Mouse (Mus musculus) stomach, embryonic 16.5 days (tissue): ENCODE data around the gene Eif3b. TPM values are rescaled to one million over a fixed set of nuclear protein-coding genes. Genes with fewer than 3 reads are reported as not detected.
"Not testable (repeated sequence)": the region's sequence is repeated elsewhere in the genome, so short reads cannot be mapped to it uniquely, and the experiment has no call there.

Experiments used
- ATAC-seq: fragments of 200-750 bp; cut with Nextera tagmentation; 2 replicates; pipeline ENCODE4 v1.8.0; 2017; ENCODE audit warnings: moderate number of reproducible peaks, moderate TSS enrichment; ENCODE audit not compliant: insufficient read depth, low FRiP score
- H3K27ac ChIP-seq: fragments of 300-500 bp; sonication (generic); 2 replicates; pipeline ENCODE4 v1.5.1; 2014; ENCODE audit warnings: low read length
- H3K27me3 ChIP-seq: fragments of 300-500 bp; sonication (generic); 2 replicates; pipeline ENCODE4 v1.6.1; 2014; ENCODE audit warnings: low read length, control low read depth, mixed read lengths; ENCODE audit not compliant: control insufficient read depth, insufficient read depth
- H3K36me3 ChIP-seq: fragments of 300-500 bp; sonication (generic); 2 replicates; pipeline ENCODE4 v1.6.1; 2014; ENCODE audit warnings: low read length; ENCODE audit not compliant: control insufficient read depth, insufficient read depth
- H3K4me1 ChIP-seq: fragments of 300-500 bp; sonication (generic); 2 replicates; pipeline ENCODE4 v1.6.1; 2014; ENCODE audit warnings: low read length, control low read depth, mixed read lengths; ENCODE audit not compliant: control insufficient read depth, insufficient read depth
- H3K4me2 ChIP-seq: fragments of 300-500 bp; sonication (generic); 2 replicates; pipeline ENCODE4 v1.6.1; 2014; ENCODE audit warnings: low read depth, low read length, mixed read lengths
- H3K4me3 ChIP-seq: fragments of 300-500 bp; sonication (generic); replicated peaks from 2 replicates; pipeline ENCODE4 v1.5.1; 2014; ENCODE audit warnings: mild to moderate bottlenecking, low read length
- H3K9ac ChIP-seq: fragments of 300-500 bp; sonication (generic); 2 replicates; pipeline ENCODE4 v1.6.1; 2014; ENCODE audit warnings: low read length
- H3K9me3 ChIP-seq: fragments of 300-500 bp; sonication (generic); replicated peaks from 2 replicates; pipeline ENCODE4 v1.6.1; 2016; ENCODE audit warnings: low read length, control low read depth; ENCODE audit not compliant: control insufficient read depth
- WGBS: fragments of 180-500 bp; shearing (Covaris S2); extraction: QIAGEN DNeasy Blood & Tissue Kit; methylation state at CpG from one replicate; pipeline ENCODE4 v1.1.7; 2014; 5-methylcytosine and 5-hydroxymethylcytosine counted together
- polyA plus RNA-seq: library from polyadenylated mRNA; unstranded; fragments of >200 nt; fragmentation: Nextera tagmentation; extraction: Ambion mirVana; gene quantifications from 2 replicates; pipeline ENCODE4 v1.2.1, GENCODE M21; 2015

Gene Eif3b
- polyA plus RNA-seq, 1 experiment from 2014 or later = 72.7 TPM

DNA sequence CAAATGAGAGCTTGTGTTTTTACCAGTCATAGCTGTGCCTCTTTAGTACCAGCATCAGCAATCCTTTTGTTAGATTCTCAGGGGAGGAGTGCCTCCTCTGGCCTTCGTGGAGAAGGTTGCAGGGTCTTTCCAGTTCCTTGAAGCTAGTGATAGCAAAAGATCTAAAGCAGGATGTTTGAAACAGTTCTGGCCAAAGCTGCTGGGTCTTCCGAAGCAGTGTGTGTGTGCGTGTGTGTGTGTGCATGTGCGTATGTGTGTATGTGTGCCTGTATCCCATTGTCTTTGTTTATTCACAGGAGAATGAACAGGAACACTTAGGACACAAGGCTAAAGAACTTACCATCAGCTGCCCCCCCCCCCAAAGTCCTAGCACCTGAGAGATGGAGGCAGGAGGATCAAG is 4.5 kb upstream of the Eif3b start:
- Histone ChIP-seq H3K4me3 (no peak overlapping the region), H3K36me3 (no peaks in the 10 kb centered on the region), H3K9ac (no peak overlapping the region), H3K27ac (no peak overlapping the region), H3K9me3 (no peaks in the 10 kb centered on the region), H3K27me3 (no peaks in the 10 kb centered on the region), H3K4me1 (0 out of 2 replicates have a peak, but pooled peaks cover 4% of the 10 kb centered on the region), H3K4me2 (no peak overlapping the region)
- 58% methylated on average over 4 of the region's 4 CpGs for WGBS
- no peak for ATAC-seq

DNA sequence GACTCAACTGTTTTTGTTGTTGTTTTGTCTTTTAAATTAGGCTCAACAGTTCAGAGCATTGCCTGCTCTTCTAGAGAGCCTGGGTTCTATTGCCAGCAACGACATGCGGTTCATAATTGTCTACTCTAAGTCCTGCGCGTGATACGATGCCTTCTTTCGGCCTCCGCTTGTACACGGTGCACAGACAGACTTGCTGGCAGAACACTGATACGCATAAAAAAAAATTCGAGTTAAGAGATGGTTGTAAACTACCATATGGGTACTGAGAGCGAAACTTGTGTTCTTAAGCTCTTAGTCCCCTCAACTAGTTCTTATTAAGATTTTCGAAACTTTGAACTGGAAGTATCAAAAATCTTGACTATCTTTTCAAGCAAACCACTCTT is 1.0 kb upstream of the Eif3b start:
- H3K4me1 ChIP-seq = peaks cover 12% of the 10 kb centered on the region; the same call in 1 of the 2 replicates
- ATAC-seq = no peak
- WGBS = under 1% methylated on average over 12 of the region's 12 CpGs
- peak overlapping the region; percentile 67 for H3K4me2 ChIP-seq
- H3K9me3 ChIP-seq = no peaks in the 10 kb centered on the region
- H3K27me3 ChIP-seq = no peaks in the 10 kb centered on the region
- H3K4me3 ChIP-seq = peak overlapping the region; percentile 100
- H3K9ac ChIP-seq = peak overlapping the region; percentile 91
- H3K36me3 ChIP-seq = no peaks in the 10 kb centered on the region
- peak overlapping the region; percentile 97 for H3K27ac ChIP-seq

DNA sequence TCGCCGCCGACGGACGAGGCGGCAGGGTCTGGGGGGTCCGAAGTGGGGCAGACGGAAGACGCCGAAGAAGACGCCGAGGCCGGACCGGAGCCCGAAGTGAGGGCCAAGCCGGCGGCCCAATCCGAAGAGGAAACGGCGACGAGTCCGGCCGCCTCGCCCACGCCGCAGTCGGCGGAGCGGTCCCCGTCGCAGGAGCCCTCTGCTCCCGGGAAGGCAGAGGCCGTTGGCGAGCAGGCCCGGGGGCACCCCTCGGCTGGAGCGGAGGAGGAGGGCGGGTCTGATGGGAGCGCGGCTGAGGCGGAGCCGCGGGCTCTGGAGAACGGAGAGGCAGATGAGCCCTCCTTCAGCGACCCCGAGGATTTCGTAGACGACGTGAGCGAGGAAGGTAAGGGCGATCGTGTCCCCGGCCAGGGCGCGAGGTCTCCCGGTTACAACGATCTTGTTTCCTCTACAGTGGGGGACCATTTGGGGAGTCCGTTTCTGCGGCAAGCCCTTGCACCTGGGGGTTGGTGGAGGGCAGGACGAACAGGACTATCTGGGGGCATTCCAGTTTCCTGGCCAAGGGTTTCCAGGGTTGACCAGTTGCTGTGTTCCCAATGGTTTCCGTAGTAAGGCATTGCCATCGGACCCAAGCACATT is 433 bp downstream of the Eif3b start:
- WGBS = under 1% methylated on average over 62 of the region's 62 CpGs
- ATAC-seq = no peak

DNA sequence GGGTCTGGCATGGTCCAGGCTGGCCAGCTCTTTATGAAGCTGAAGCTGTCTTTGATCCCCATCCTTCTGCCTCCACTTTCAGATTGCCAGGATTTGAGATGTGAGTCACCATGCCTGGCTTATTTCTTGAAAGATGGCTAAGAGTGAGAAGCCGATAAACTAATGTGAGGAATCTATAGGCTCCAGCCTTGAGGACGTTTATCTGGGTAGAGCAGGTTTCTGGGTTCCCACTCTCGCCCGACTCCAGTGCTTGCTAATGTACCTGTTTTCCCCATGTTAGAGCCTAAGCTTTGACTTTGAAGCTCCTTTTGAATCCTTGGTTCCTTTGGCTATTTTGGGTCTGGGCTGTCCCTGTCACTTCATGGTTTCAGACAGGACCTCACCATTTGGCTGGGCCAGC is 1.5 kb downstream of the Eif3b start:
- no peaks in the 10 kb centered on the region for H3K9me3 ChIP-seq
- H3K27ac ChIP-seq = no peak overlapping the region
- H3K27me3 ChIP-seq = no peaks in the 10 kb centered on the region
- peaks cover 12% of the 10 kb centered on the region; the same call in 1 of the 2 replicates for H3K4me1 ChIP-seq
- 47% methylated on average over 4 of the region's 4 CpGs for whole genome bisulfite sequencing
- H3K9ac ChIP-seq = peak overlapping the region; percentile 98
- ATAC-seq = no peak
- no peaks in the 10 kb centered on the region for H3K36me3 ChIP-seq
- H3K4me3 ChIP-seq = peak overlapping the region; percentile 100
- H3K4me2 ChIP-seq = peak overlapping the region; percentile 65

More for the DNA sequence above, 433 bp downstream of the Eif3b start:
- H3K4me3 ChIP-seq = peak overlapping the region; percentile 100
- H3K27ac ChIP-seq = peak overlapping the region; percentile 63; the same call in 1 of the 2 replicates
- no peaks in the 10 kb centered on the region for H3K36me3 ChIP-seq
- no peaks in the 10 kb centered on the region for H3K9me3 ChIP-seq
- peak overlapping the region; percentile 98 for H3K9ac ChIP-seq
- H3K27me3 ChIP-seq = no peaks in the 10 kb centered on the region
- H3K4me1 ChIP-seq = peaks cover 12% of the 10 kb centered on the region; the same call in 1 of the 2 replicates
- peak overlapping the region; percentile 65 for H3K4me2 ChIP-seq

DNA sequence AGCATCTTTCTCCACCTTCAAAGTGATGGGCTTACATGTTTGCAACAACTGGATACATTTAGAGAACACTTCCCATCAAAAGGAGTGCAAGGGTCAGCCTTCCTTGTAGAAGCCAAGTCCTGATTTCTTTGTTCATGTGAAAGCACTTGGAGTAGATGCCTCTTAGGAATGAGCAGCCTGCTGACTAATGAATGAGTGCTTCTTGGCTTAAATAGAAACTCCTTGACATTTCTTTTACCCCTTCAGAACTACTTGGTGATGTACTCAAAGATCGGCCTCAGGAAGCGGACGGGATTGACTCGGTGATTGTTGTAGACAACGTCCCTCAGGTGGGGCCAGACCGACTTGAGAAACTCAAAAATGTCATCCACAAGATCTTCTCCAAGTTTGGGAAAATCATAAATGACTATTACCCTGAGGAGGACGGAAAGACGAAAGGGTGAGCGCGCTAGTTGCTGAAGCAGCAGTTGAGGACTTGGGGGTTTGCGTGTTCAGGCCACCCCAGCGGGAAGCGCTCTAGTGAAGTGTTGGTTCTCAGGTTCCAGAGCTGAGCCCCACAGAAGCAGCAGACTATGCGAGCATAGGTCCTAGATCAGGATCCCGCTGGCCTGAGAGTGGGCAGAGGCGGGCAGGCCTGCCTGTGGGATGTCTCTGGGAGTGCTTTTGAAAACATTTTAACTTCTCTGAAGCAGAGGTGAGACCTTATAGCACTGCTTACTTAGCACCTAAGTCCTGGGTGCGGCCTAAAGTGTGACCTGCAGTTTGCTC is 6.1 kb downstream of the Eif3b start:
- WGBS = 92% methylated on average over 17 of the region's 17 CpGs
- no peak for ATAC-seq
- Histone ChIP-seq H3K27me3 (no peaks in the 10 kb centered on the region), H3K9ac (no peak overlapping the region), H3K4me3 (no peak overlapping the region), H3K27ac (no peak overlapping the region), H3K36me3 (peaks cover 14% of the 10 kb centered on the region; the same call in 1 of the 2 replicates), H3K4me2 (no peak overlapping the region), H3K9me3 (no peaks in the 10 kb centered on the region), H3K4me1 (peaks cover 7% of the 10 kb centered on the region; the same call in 1 of the 2 replicates)

DNA sequence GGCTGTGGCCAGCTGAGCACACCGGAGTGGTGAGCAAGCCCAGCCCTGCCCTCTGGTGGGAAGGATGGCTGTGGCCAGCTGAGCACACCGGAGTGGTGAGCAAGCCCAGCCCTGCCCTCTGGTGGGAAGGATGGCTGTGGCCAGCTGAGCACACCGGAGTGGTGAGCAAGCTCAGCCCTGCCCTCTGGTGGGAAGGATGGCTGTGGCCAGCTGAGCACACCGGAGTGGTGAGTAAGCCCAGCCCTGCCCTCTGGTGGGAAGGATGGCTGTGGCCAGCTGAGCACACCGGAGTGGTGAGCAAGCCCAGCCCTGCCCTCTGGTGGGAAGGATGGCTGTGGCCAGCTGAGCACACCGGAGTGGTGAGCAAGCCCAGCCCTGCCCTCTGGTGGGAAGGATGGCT is 20.0 kb downstream of the Eif3b start:
- H3K9ac ChIP-seq, ATAC-seq, H3K4me1 ChIP-seq, H3K27ac ChIP-seq, H3K4me2 ChIP-seq, H3K4me3 ChIP-seq, H3K9me3 ChIP-seq, H3K27me3 ChIP-seq: not testable (repeated sequence)
- H3K36me3 ChIP-seq = peaks cover 39% of the 10 kb centered on the region
- 78% methylated on average over 2 of the region's 6 CpGs for WGBS

DNA sequence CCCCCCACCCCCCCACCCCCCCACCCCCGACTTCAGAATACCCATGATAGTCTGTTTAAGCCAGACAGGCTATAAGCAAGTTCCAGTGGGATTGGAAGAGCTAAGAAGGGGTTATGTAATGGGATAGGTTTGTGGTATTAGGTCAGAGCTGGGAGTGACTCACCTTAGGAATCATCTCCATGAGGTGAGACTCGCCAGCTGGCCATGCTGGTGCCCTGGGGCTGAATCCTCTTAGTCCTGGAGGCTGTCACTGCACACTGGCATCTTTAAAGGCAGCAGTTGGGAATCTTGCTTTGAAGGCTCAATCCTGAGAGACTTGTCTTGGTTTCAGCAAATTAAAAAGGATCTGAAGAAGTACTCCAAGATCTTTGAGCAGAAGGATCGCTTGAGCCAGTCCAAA is 22.3 kb downstream of the Eif3b start:
- no peak overlapping the region for H3K27ac ChIP-seq
- H3K27me3 ChIP-seq = no peaks in the 10 kb centered on the region
- no peak for ATAC-seq
- no peaks in the 10 kb centered on the region for H3K4me1 ChIP-seq
- no peak overlapping the region for H3K4me3 ChIP-seq
- H3K9me3 ChIP-seq = no peaks in the 10 kb centered on the region
- H3K9ac ChIP-seq = no peak overlapping the region
- no peak overlapping the region for H3K4me2 ChIP-seq
- WGBS = 81% methylated on average over 3 of the region's 3 CpGs
- H3K36me3 ChIP-seq = peaks cover 38% of the 10 kb centered on the region

DNA sequence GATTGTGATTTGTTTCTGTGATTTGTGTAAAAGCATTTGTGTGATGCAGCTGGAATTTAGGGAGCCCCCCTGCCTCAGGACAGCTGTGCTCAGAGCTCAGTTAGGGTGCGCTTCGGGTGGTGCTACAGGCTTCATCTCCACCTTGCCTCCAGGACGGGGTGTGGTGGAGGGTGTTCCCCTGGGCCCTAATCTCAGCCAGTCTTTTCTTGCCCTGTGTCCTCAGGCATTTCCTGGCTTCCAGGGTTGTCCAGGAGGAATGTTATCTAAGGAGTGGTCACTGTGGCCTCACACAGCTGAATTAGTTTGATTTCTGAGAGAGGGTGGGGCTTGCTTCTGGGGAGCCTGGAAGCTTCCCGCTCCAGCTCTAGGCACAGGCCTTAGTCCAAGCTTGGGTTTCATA is 24.9 kb downstream of the Eif3b start:
- H3K9ac ChIP-seq = no peak overlapping the region
- peak overlapping the region; percentile 50; the same call in 1 of the 2 replicates for H3K27ac ChIP-seq
- 65% methylated on average over 4 of the region's 4 CpGs for WGBS
- H3K4me2 ChIP-seq = no peak overlapping the region
- H3K4me1 ChIP-seq = no peaks in the 10 kb centered on the region
- no peaks in the 10 kb centered on the region for H3K27me3 ChIP-seq
- no peak overlapping the region for H3K4me3 ChIP-seq
- no peaks in the 10 kb centered on the region for H3K9me3 ChIP-seq
- H3K36me3 ChIP-seq = peaks cover 17% of the 10 kb centered on the region
- ATAC-seq = peak; percentile 78

DNA sequence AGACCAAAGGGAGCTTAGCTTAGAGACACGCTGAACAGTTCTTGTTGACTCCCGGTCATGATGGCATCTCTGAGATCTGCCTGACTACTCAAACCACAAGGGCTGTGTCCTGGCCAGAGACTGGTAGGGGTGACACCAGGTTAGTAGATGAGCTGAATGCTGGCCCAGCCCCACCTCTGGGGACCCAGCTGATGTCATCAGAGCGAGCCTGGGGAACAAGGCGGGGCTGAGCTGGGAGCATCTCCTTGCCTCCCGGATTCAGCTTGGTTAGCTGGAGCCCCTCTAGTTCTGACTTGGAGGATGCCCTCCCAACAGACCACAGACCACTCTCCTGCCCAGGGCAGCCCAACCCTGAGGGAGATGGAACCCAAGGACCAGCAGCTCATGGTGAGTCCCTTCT is 26.2 kb downstream of the Eif3b start, which contains the start of gene Gm4869:
Gene Gm4869 (plus strand): TSS at position 301 of the 400 bp plus-strand sequence.
- no peak for ATAC-seq
- H3K4me1 ChIP-seq = no peaks in the 10 kb centered on the region
- peaks cover 17% of the 10 kb centered on the region for H3K36me3 ChIP-seq
- H3K9ac ChIP-seq = no peak within 1 kb of the TSS
- H3K4me2 ChIP-seq = no peak within 1 kb of the TSS
- no peaks in the 10 kb centered on the region for H3K9me3 ChIP-seq
- H3K27me3 ChIP-seq = no peaks in the 10 kb centered on the region
- no peak within 1 kb of the TSS for H3K4me3 ChIP-seq
- 82% methylated on average over 5 of the region's 5 CpGs for WGBS
- H3K27ac ChIP-seq = no peak within 1 kb of the TSS; the same call in 1 of the 2 replicates
